Comparison of ENCODE assay signal across 9 mouse cellular contexts in the genomic region with DNA sequence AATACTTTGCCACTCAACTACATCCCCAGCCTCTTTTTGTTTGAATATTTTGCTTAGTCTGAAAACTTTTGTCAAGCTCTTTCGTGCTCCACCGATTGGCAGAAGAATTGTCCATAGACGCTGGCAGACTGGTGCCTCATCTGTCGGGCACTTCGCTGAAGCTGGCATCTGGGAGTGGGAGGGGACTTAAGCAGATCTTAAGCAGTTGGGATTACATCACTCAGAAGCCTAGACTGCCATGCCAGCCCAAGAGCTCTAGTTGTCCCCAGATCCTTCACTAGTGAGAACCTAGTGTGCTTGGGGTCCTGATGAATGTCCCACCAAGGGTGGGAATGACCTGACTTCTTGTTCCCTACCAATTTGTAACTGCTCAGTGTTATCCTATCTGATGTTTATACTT.
DNase-seq lines count a peak whose midpoint lies in the region; ATAC-seq and TF ChIP-seq lines count a peak whose summit lies in the region.
"Had no signal": no experiment of that assay in that cellular context is flagged by ENCODE, and none has a peak within 500 bp of the region (broad histone marks: within the 10 kb centered on the region; RNA-seq: fewer than 3 reads in every experiment).

No protein-coding gene starts in this region.

- 75% methylated on average over 5 of the region's 5 CpGs for WGBS in neural tube, embryonic 11.5 days
- 35% methylated on average over 5 of the region's 5 CpGs for WGBS in hindbrain, postnatal 0 days
- 34% methylated on average over 5 of the region's 5 CpGs for WGBS in midbrain, embryonic 13.5 days
- 79% methylated on average over 5 of the region's 5 CpGs for WGBS in stomach, embryonic 16.5 days
- WGBS in heart, embryonic 10.5 days = 86% methylated on average over 5 of the region's 5 CpGs

- no peak for DNase-seq in neural tube, embryonic 11.5 days (ENCODE audit: low spot score)
- DNase-seq in neural tube, embryonic 10.5 days (ENCODE audit: extremely low spot score, low spot score) = no peak
- DNase-seq in hindbrain, postnatal 0 days (ENCODE audit: low spot score) = peak; percentile 65
- DNase-seq in urinary bladder, adult 2 months (ENCODE audit: low spot score) = no peak
- DNase-seq in heart, embryonic 10.5 days (ENCODE audit: low spot score) = no peak
- no peak for DNase-seq in testis, postnatal 10 days (ENCODE audit: low spot score)

- H3K27ac ChIP-seq in neural tube, embryonic 11.5 days (ENCODE audit: low read depth, low read length) = 0 out of 2 replicates have a peak overlapping the region, but pooled peaks have one; percentile 27
- H3K27ac ChIP-seq in hindbrain, postnatal 0 days = peak overlapping the region; percentile 87; the same call in 1 of the 2 replicates
- peak overlapping the region; percentile 93 for H3K27ac ChIP-seq in midbrain, embryonic 13.5 days
- H3K27ac ChIP-seq in stomach, embryonic 16.5 days (ENCODE audit: low read length) = no peak overlapping the region
- H3K27ac ChIP-seq in heart, embryonic 10.5 days = no peak overlapping the region
- H3K27ac ChIP-seq: embryonic facial prominence, embryonic 15.5 days had no signal

- H3K27me3 ChIP-seq in neural tube, embryonic 11.5 days (ENCODE audit: control insufficient read depth, insufficient read depth, low read length) = no peaks in the 10 kb centered on the region
- H3K27me3 ChIP-seq in hindbrain, postnatal 0 days (ENCODE audit: insufficient read depth, low read length) = no peaks in the 10 kb centered on the region
- no peaks in the 10 kb centered on the region for H3K27me3 ChIP-seq in midbrain, embryonic 13.5 days
- H3K27me3 ChIP-seq in stomach, embryonic 16.5 days (ENCODE audit: control insufficient read depth, insufficient read depth, low read length) = no peaks in the 10 kb centered on the region
- H3K27me3 ChIP-seq in heart, embryonic 10.5 days (ENCODE audit: insufficient read depth, poor library complexity, severe bottlenecking) = no peaks in the 10 kb centered on the region
- H3K27me3 ChIP-seq: embryonic facial prominence, embryonic 15.5 days had no signal

- 0 out of 2 replicates have a peak overlapping the region, but pooled peaks have one; percentile 26 for H3K4me2 ChIP-seq in neural tube, embryonic 11.5 days (ENCODE audit: low read depth)
- H3K4me2 ChIP-seq in hindbrain, postnatal 0 days (ENCODE audit: low read depth, low read length) = peak overlapping the region; percentile 49; the same call in 1 of the 2 replicates
- H3K4me2 ChIP-seq in midbrain, embryonic 13.5 days (replicated peaks) = peak overlapping the region; percentile 49
- H3K4me2 ChIP-seq in stomach, embryonic 16.5 days (ENCODE audit: low read depth, low read length) = peak overlapping the region; percentile 48; the same call in 1 of the 2 replicates
- H3K4me2 ChIP-seq: embryonic facial prominence, embryonic 15.5 days had no signal

- H3K9ac ChIP-seq in neural tube, embryonic 11.5 days (ENCODE audit: low read length) = no peak overlapping the region
- no peak overlapping the region; the same call in 1 of the 2 replicates for H3K9ac ChIP-seq in hindbrain, postnatal 0 days (replicated peaks; ENCODE audit: low read length)
- peak overlapping the region; percentile 53; the same call in 1 of the 2 replicates for H3K9ac ChIP-seq in midbrain, embryonic 13.5 days (replicated peaks)
- H3K9ac ChIP-seq in stomach, embryonic 16.5 days (ENCODE audit: low read length) = no peak overlapping the region
- H3K9ac ChIP-seq: embryonic facial prominence, embryonic 15.5 days had no signal

- ATAC-seq in neural tube, embryonic 11.5 days (ENCODE audit: insufficient read depth, low FRiP score, low TSS enrichment) = no peak
- ATAC-seq in hindbrain, postnatal 0 days = 0 out of 2 replicates have a peak, but pooled peaks have one; percentile 17
- ATAC-seq in midbrain, embryonic 13.5 days = no peak
- ATAC-seq in stomach, embryonic 16.5 days (ENCODE audit: insufficient read depth, low FRiP score) = no peak

- H3K4me3 ChIP-seq in neural tube, embryonic 11.5 days (ENCODE audit: low read depth, low read length) = no peak overlapping the region
- no peak overlapping the region for H3K4me3 ChIP-seq in hindbrain, postnatal 0 days (ENCODE audit: low read length)
- H3K4me3 ChIP-seq in midbrain, embryonic 13.5 days (replicated peaks) = peak overlapping the region; percentile 32
- H3K4me3 ChIP-seq in stomach, embryonic 16.5 days (replicated peaks; ENCODE audit: low read length) = no peak overlapping the region
- no peak overlapping the region for H3K4me3 ChIP-seq in heart, embryonic 10.5 days
- H3K4me3 ChIP-seq: embryonic facial prominence, embryonic 15.5 days had no signal

- TF ChIP-seq CTCF in hindbrain, postnatal 0 days (IDR thresholded peaks at IDR 0.05; ENCODE audit: low read depth) = no peak

- H3K4me1 ChIP-seq in neural tube, embryonic 11.5 days (ENCODE audit: control insufficient read depth, insufficient read depth, low read length) = peaks cover 72% of the 10 kb centered on the region
- peaks cover 34% of the 10 kb centered on the region for H3K4me1 ChIP-seq in hindbrain, postnatal 0 days (ENCODE audit: insufficient read depth, low read length)
- peaks cover 89% of the 10 kb centered on the region for H3K4me1 ChIP-seq in midbrain, embryonic 13.5 days (replicated peaks)
- H3K4me1 ChIP-seq in stomach, embryonic 16.5 days (ENCODE audit: control insufficient read depth, insufficient read depth, low read length) = peaks cover 35% of the 10 kb centered on the region
- H3K4me1 ChIP-seq in heart, embryonic 10.5 days = peaks cover 24% of the 10 kb centered on the region

- H3K9me3 ChIP-seq in neural tube, embryonic 11.5 days (ENCODE audit: control insufficient read depth, low read length) = no peaks in the 10 kb centered on the region
- no peaks in the 10 kb centered on the region for H3K9me3 ChIP-seq in hindbrain, postnatal 0 days (ENCODE audit: low read length)
- no peaks in the 10 kb centered on the region for H3K9me3 ChIP-seq in midbrain, embryonic 13.5 days
- no peaks in the 10 kb centered on the region for H3K9me3 ChIP-seq in stomach, embryonic 16.5 days (replicated peaks; ENCODE audit: control insufficient read depth, low read length)
- H3K9me3 ChIP-seq in heart, embryonic 10.5 days = no peaks in the 10 kb centered on the region
- H3K9me3 ChIP-seq: embryonic facial prominence, embryonic 15.5 days had no signal

- no peaks in the 10 kb centered on the region for H3K36me3 ChIP-seq in neural tube, embryonic 11.5 days (ENCODE audit: control insufficient read depth, insufficient read depth, low read length)
- no peaks in the 10 kb centered on the region for H3K36me3 ChIP-seq in hindbrain, postnatal 0 days (ENCODE audit: insufficient read depth, low read length)
- no peaks in the 10 kb centered on the region for H3K36me3 ChIP-seq in midbrain, embryonic 13.5 days
- no peaks in the 10 kb centered on the region for H3K36me3 ChIP-seq in stomach, embryonic 16.5 days (ENCODE audit: control insufficient read depth, insufficient read depth, low read length)
- peaks cover 5% of the 10 kb centered on the region for H3K36me3 ChIP-seq in heart, embryonic 10.5 days

Comparison
In these comparisons a context has a peak if more than half of its experiments do, and no peak if none do; other contexts are left out.
1. H3K27ac ChIP-seq: peak in neural tube, embryonic 11.5 days (single experiment), hindbrain, postnatal 0 days (single experiment) and midbrain, embryonic 13.5 days (single experiment); none in stomach, embryonic 16.5 days (single experiment) and heart, embryonic 10.5 days (single experiment).
2. Peak in every context shown above with its lines, with median percentiles within 50 percentile points of each other: H3K4me2 ChIP-seq.